Mouse (Mus musculus): Measurements from ENCODE around the gene Rbm15b. TPM values are rescaled to one million over a fixed set of nuclear protein-coding genes. Genes with fewer than 3 reads are reported as not detected.

The Rbm15b gene
- polyA plus RNA-seq, 1 experiment from 2014 or later: 35.6 TPM

DNA sequence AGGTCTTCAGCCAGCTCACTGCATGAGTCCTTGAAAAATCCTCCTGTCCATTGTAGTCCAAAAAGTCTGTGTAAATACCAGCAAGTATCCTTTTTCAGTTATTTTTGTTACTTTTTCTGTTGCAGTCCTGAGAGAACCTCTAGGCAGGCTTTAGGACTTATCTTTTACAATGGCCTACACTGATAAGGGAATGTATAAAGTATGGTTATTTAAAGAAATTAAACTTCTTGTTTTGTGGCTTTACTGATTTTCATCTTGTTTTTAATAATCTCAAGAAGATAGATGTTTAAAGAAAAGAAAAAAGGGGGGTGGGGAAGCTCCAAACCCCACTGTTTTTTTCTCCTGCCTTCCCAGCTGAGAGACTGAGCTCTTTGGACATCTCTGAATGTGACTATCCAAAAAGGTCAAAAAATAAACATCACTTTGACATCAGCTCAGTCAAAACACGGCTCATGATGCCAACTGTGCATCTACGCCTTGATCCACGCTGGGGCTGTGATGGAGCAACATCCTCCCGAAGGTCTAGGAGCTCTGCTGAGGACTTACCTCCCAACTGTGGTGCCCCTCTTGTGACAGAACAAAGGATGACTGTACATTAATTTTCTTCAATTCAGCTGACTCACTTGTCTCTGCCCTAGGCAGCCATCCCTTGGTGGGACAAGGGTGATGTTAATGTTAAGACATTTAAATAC is 16.0 kb upstream of the Rbm15b start:
- no peaks in the 10 kb centered on the region for H3K36me3 ChIP-seq (ENCODE audit: control insufficient read depth, insufficient read depth, low read length)
- H3K4me3 ChIP-seq (ENCODE audit: low read depth, low read length): no peak overlapping the region
- H3K9me3 ChIP-seq (ENCODE audit: control insufficient read depth, low read length): no peaks in the 10 kb centered on the region
- no peak overlapping the region for H3K27ac ChIP-seq (ENCODE audit: low read depth, low read length)
- 81% methylated on average over 4 of the region's 4 CpGs for WGBS
- H3K9ac ChIP-seq (ENCODE audit: low read length): no peak overlapping the region
- H3K4me2 ChIP-seq (ENCODE audit: low read depth, low read length, severe bottlenecking): no peak overlapping the region
- no peaks in the 10 kb centered on the region for H3K27me3 ChIP-seq (ENCODE audit: control insufficient read depth, insufficient read depth, low read length)
- no peak for ATAC-seq (replicated peaks; ENCODE audit: low FRiP score)
- no peaks in the 10 kb centered on the region for H3K4me1 ChIP-seq (replicated peaks; ENCODE audit: control insufficient read depth, insufficient read depth, low read length)
- DNase-seq (ENCODE audit: low spot score): peak; percentile 22

DNA sequence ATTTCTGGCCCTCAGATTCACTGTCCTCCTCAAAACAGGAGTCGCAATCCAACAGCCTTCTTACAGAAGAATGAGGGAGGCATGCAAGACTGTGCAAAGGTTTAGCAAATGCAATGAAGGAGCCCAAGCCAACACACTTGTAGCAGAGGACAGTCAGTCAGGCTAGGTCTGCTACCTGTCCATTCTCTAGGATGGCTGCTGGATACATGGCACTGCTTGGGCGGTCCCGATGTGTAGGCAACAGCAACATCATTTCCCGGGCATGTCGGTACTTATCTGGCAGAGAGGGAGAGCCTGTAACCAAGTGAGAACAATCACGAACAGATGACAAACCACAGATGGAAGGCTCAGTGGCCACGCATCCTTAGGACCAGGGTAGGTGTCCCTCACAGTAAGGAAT is 14.4 kb upstream of the Rbm15b start:
- Histone ChIP-seq H3K27ac (ENCODE audit: low read depth, low read length) (no peak overlapping the region), H3K9me3 (ENCODE audit: control insufficient read depth, low read length) (no peaks in the 10 kb centered on the region), H3K4me3 (ENCODE audit: low read depth, low read length) (no peak overlapping the region), H3K4me1 (replicated peaks; ENCODE audit: control insufficient read depth, insufficient read depth, low read length) (no peaks in the 10 kb centered on the region), H3K36me3 (ENCODE audit: control insufficient read depth, insufficient read depth, low read length) (no peaks in the 10 kb centered on the region), H3K9ac (ENCODE audit: low read length) (no peak overlapping the region), H3K27me3 (ENCODE audit: control insufficient read depth, insufficient read depth, low read length) (no peaks in the 10 kb centered on the region), H3K4me2 (ENCODE audit: low read depth, low read length, severe bottlenecking) (no peak overlapping the region)
- ATAC-seq (replicated peaks; ENCODE audit: low FRiP score): no peak
- no peak for DNase-seq (ENCODE audit: low spot score)
- 95% methylated on average over 7 of the region's 7 CpGs for WGBS

DNA sequence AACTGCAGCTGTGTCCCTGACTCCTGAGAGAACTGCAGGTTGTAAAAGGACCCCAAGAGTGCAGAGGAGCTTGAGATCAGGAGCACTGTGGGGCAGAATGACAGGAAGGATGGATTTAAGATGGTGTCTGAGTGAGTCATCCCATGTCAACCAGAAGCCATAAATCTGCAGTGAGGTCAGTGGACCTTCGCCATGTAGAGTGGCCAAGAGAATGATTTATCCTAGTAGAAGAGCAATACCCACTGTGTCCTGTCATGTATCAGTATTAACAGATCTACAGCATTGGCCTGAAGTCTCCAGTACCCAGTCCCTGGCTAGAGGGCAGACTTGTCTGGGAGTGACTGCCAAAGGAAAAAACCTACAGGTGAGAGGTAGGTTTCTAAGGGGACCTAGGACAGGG is 11.7 kb upstream of the Rbm15b start:
- no peak overlapping the region for H3K4me3 ChIP-seq (ENCODE audit: low read depth, low read length)
- no peaks in the 10 kb centered on the region for H3K9me3 ChIP-seq (ENCODE audit: control insufficient read depth, low read length)
- H3K36me3 ChIP-seq (ENCODE audit: control insufficient read depth, insufficient read depth, low read length): no peaks in the 10 kb centered on the region
- ATAC-seq (replicated peaks; ENCODE audit: low FRiP score) (no peak), DNase-seq (ENCODE audit: low spot score) (no peak)
- 89% methylated on average over 1 of the region's 1 CpGs for WGBS
- H3K27me3 ChIP-seq (ENCODE audit: control insufficient read depth, insufficient read depth, low read length): no peaks in the 10 kb centered on the region
- no peaks in the 10 kb centered on the region for H3K4me1 ChIP-seq (replicated peaks; ENCODE audit: control insufficient read depth, insufficient read depth, low read length)
- H3K4me2 ChIP-seq (ENCODE audit: low read depth, low read length, severe bottlenecking): no peak overlapping the region
- H3K9ac ChIP-seq (ENCODE audit: low read length): no peak overlapping the region
- no peak overlapping the region for H3K27ac ChIP-seq (ENCODE audit: low read depth, low read length)

DNA sequence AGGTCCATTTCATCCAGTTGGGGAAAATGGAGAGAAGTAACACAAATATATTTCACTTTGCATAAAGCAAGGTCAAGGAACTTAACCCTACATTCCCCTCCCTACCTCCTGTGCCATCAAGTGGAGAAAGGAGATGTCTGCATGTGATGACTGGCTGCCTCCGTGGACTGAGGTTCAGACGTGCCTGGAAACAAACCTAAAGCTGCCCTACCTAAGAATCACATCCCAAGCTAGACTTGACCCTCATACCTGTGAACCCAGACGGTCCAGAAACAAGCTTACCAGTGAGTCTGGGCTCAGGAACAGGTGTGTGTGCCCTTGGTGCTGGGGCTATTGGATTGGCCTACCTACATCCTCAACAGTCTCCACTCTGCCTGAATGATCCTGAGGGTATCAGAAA is 6.1 kb upstream of the Rbm15b start:
- Histone ChIP-seq H3K4me2 (ENCODE audit: low read depth, low read length, severe bottlenecking) (0 out of 2 replicates have a peak overlapping the region, but pooled peaks have one; percentile 18), H3K27ac (ENCODE audit: low read depth, low read length) (no peak overlapping the region), H3K4me3 (ENCODE audit: low read depth, low read length) (no peak overlapping the region), H3K27me3 (ENCODE audit: control insufficient read depth, insufficient read depth, low read length) (no peaks in the 10 kb centered on the region), H3K9me3 (ENCODE audit: control insufficient read depth, low read length) (no peaks in the 10 kb centered on the region), H3K4me1 (replicated peaks; ENCODE audit: control insufficient read depth, insufficient read depth, low read length) (peaks cover 7% of the 10 kb centered on the region), H3K9ac (ENCODE audit: low read length) (no peak overlapping the region), H3K36me3 (ENCODE audit: control insufficient read depth, insufficient read depth, low read length) (peaks cover 7% of the 10 kb centered on the region)
- 63% methylated on average over 3 of the region's 3 CpGs for WGBS
- DNase-seq (ENCODE audit: low spot score) (no peak), ATAC-seq (replicated peaks; ENCODE audit: low FRiP score) (no peak)

DNA sequence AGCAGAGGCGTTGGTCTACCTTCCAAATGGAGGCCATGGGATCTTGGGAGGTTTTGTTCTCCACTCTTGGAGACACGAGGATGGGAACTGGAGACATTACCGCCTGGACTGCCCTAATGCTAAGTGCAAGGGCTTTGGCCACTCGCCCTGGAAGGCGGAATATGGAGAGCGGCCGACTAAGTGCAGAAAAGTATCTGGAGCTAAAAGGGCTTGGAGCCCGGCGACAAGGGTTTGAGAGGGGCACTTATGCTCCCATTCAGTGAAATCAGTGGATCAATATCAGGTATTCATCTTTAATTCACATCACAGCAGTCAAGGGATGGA is 5.3 kb upstream of the Rbm15b start:
- peak overlapping the region; percentile 95 for H3K9ac ChIP-seq (ENCODE audit: low read length)
- no peak for ATAC-seq (replicated peaks; ENCODE audit: low FRiP score)
- WGBS: 1% methylated on average over 9 of the region's 9 CpGs
- H3K4me2 ChIP-seq (ENCODE audit: low read depth, low read length, severe bottlenecking): peak overlapping the region; percentile 91
- H3K4me1 ChIP-seq (replicated peaks; ENCODE audit: control insufficient read depth, insufficient read depth, low read length): peaks cover 11% of the 10 kb centered on the region
- H3K27ac ChIP-seq (ENCODE audit: low read depth, low read length): peak overlapping the region; percentile 77
- H3K36me3 ChIP-seq (ENCODE audit: control insufficient read depth, insufficient read depth, low read length): peaks cover 7% of the 10 kb centered on the region
- H3K9me3 ChIP-seq (ENCODE audit: control insufficient read depth, low read length): no peaks in the 10 kb centered on the region
- no peaks in the 10 kb centered on the region for H3K27me3 ChIP-seq (ENCODE audit: control insufficient read depth, insufficient read depth, low read length)
- peak overlapping the region; percentile 90 for H3K4me3 ChIP-seq (ENCODE audit: low read depth, low read length)
- no peak for DNase-seq (ENCODE audit: low spot score)

DNA sequence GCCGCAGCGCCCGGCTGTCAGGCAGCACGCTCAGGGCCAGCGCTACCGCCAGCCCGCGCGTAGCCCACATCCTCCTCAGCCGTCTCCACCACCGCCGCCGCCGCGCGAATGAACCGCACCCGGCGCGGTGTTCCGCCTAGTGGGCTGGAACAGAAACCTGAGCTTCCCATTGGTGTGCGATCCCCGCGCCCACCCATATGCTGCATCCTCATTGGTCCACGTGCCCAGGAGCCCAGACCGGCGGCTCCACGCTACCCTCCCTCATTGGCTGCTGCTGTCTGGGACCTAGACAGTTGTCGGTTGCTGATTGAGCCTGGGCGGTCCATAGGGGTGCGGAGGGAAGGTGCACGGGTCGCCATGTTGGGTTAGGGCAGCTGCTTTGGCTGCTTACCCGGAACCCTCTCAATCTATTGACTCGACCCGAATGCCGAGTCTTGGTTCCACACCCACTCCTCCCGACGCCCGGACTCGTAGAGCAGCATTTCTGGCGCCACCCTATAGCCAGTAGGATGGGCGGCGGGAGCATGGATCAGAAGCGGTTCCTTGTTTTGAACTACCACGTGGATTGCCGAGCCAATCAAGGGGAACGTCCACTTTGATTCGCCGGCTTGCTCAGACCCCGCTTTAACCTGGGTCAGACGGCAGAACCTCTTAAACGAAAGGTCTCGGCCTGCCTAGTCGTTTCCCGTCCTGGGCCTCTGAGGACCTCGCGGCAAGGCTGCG is 4.8 kb upstream of the Rbm15b start, which contains the start of gene Manf:
Manf (minus strand) TSS at position 151 of the 723 bp plus-strand sequence.
- under 1% methylated on average over 59 of the region's 59 CpGs for WGBS
- peak within 1 kb of the TSS; percentile 79 for H3K27ac ChIP-seq (ENCODE audit: low read depth, low read length)
- peak; percentile 99 for ATAC-seq (replicated peaks; ENCODE audit: low FRiP score)
- peak within 1 kb of the TSS; percentile 91 for H3K4me2 ChIP-seq (ENCODE audit: low read depth, low read length, severe bottlenecking)
- H3K4me3 ChIP-seq (ENCODE audit: low read depth, low read length): peak within 1 kb of the TSS; percentile 90
- no peaks in the 10 kb centered on the region for H3K27me3 ChIP-seq (ENCODE audit: control insufficient read depth, insufficient read depth, low read length)
- no peaks in the 10 kb centered on the region for H3K9me3 ChIP-seq (ENCODE audit: control insufficient read depth, low read length)
- peak within 1 kb of the TSS; percentile 95 for H3K9ac ChIP-seq (ENCODE audit: low read length)
- peak; percentile 98 for DNase-seq (ENCODE audit: low spot score)
- peaks cover 7% of the 10 kb centered on the region for H3K36me3 ChIP-seq (ENCODE audit: control insufficient read depth, insufficient read depth, low read length)
- peaks cover 12% of the 10 kb centered on the region for H3K4me1 ChIP-seq (replicated peaks; ENCODE audit: control insufficient read depth, insufficient read depth, low read length)

DNA sequence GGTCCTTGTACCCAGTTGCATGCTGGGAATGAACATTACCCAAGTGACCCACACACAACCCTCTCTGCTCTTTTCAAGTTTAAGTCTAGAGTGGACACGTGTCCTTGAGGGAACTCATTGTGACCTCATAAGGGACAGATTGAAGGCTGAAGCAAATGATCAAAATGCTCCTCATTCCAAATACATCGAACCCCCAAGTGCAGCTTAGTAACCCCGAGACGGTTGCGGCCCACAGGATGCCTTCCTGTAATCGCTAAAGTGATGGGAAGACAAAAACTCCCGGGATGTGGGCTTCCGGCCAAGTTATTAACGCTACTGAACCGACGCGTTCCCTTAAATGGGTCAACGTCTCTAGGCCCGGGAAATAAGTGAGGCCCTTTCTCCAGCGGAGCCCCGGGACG is 4.1 kb upstream of the Rbm15b start:
- peaks cover 12% of the 10 kb centered on the region for H3K4me1 ChIP-seq (replicated peaks; ENCODE audit: control insufficient read depth, insufficient read depth, low read length)
- peaks cover 7% of the 10 kb centered on the region for H3K36me3 ChIP-seq (ENCODE audit: control insufficient read depth, insufficient read depth, low read length)
- ATAC-seq (replicated peaks; ENCODE audit: low FRiP score) (no peak), DNase-seq (ENCODE audit: low spot score) (no peak)
- H3K4me3 ChIP-seq (ENCODE audit: low read depth, low read length): peak overlapping the region; percentile 90
- WGBS: 1% methylated on average over 17 of the region's 17 CpGs
- peak overlapping the region; percentile 95 for H3K9ac ChIP-seq (ENCODE audit: low read length)
- peak overlapping the region; percentile 91 for H3K4me2 ChIP-seq (ENCODE audit: low read depth, low read length, severe bottlenecking)
- no peaks in the 10 kb centered on the region for H3K27me3 ChIP-seq (ENCODE audit: control insufficient read depth, insufficient read depth, low read length)
- H3K27ac ChIP-seq (ENCODE audit: low read depth, low read length): peak overlapping the region; percentile 79
- H3K9me3 ChIP-seq (ENCODE audit: control insufficient read depth, low read length): no peaks in the 10 kb centered on the region

DNA sequence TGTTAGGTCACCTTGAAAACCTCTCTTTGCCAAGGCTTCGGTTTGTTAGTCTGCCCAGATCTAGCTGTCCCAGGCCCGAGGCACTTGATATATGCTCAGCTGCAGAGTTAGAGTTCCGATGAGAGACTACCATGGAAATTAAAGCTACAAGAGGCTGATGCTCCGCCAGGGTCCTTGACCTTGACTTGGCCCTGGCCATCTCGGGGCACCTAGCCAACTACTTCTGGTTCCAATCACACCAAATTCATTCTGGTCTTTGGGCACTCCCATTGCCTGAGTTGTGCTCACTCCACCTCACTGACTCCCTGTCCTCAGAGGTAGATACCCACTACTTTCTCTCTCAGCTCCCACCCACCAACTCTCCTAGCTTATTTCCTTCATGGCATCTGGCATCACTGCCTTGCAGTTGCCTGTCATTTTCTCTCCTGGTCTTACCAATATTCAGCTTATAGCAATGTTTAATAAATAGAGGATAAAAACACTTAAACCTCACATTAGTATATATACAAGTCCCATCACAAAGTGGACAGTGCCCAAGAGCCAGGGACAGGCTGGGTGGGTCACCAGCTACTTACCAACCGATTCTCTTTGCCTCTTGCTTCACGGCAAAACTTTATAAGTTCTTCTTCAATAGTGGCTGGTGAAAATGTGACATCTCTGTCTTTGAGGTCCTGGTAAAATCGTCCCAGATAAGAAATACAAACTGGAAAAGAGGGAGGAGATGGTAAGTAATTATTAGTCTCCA is 3.4 kb upstream of the Rbm15b start:
- H3K27ac ChIP-seq (ENCODE audit: low read depth, low read length): no peak overlapping the region
- no peaks in the 10 kb centered on the region for H3K27me3 ChIP-seq (ENCODE audit: control insufficient read depth, insufficient read depth, low read length)
- ATAC-seq (replicated peaks; ENCODE audit: low FRiP score): no peak
- H3K4me2 ChIP-seq (ENCODE audit: low read depth, low read length, severe bottlenecking): peak overlapping the region; percentile 91
- no peaks in the 10 kb centered on the region for H3K9me3 ChIP-seq (ENCODE audit: control insufficient read depth, low read length)
- peaks cover 7% of the 10 kb centered on the region for H3K36me3 ChIP-seq (ENCODE audit: control insufficient read depth, insufficient read depth, low read length)
- DNase-seq (ENCODE audit: low spot score): no peak
- WGBS: 71% methylated on average over 8 of the region's 8 CpGs
- peak overlapping the region; percentile 90 for H3K4me3 ChIP-seq (ENCODE audit: low read depth, low read length)
- H3K4me1 ChIP-seq (replicated peaks; ENCODE audit: control insufficient read depth, insufficient read depth, low read length): peaks cover 12% of the 10 kb centered on the region
- peak overlapping the region; percentile 95 for H3K9ac ChIP-seq (ENCODE audit: low read length)

Measured in forebrain, embryonic 11.5 days (tissue).